Mouse (Mus musculus) liver, embryonic 16.5 days (tissue): ENCODE results near the gene Nr4a3. TPM values are rescaled to one million over a fixed set of nuclear protein-coding genes. Genes with fewer than 3 reads are reported as not detected.

ENCODE experiments used
- ATAC-seq: fragments of 200-750 bp; cut with Nextera tagmentation; 2 replicates; pipeline ENCODE4 v1.8.0; 2017; ENCODE audit warnings: low read depth, mild to moderate bottlenecking, moderate number of reproducible peaks, moderate library complexity
- H3K27ac ChIP-seq: fragments of 300-500 bp; sonication (generic); 2 replicates; pipeline ENCODE4 v1.5.1; 2014; ENCODE audit warnings: mild to moderate bottlenecking, low read length
- H3K27me3 ChIP-seq: fragments of 300-500 bp; sonication (generic); 2 replicates; pipeline ENCODE4 v1.6.1; 2014; ENCODE audit warnings: low read depth, low read length, mixed read lengths; ENCODE audit not compliant: control insufficient read depth, insufficient read depth
- H3K36me3 ChIP-seq: fragments of 300-500 bp; sonication (generic); 2 replicates; pipeline ENCODE4 v1.6.1; 2014; ENCODE audit warnings: mild to moderate bottlenecking; ENCODE audit not compliant: control insufficient read depth, insufficient read depth
- H3K4me1 ChIP-seq: fragments of 300-500 bp; sonication (generic); 2 replicates; pipeline ENCODE4 v1.6.1; 2014; ENCODE audit warnings: low read depth, low read length, mixed read lengths; ENCODE audit not compliant: control insufficient read depth
- H3K4me2 ChIP-seq: fragments of 300-500 bp; sonication (generic); 2 replicates; pipeline ENCODE4 v1.6.1; 2014; ENCODE audit warnings: low read depth, low read length, mixed read lengths
- H3K4me3 ChIP-seq: fragments of 300-500 bp; sonication (generic); 2 replicates; pipeline ENCODE4 v1.5.1; 2014; ENCODE audit warnings: low read depth, mild to moderate bottlenecking, low read length
- H3K9ac ChIP-seq: fragments of 300-500 bp; sonication (generic); 2 replicates; pipeline ENCODE4 v1.6.1; 2014; ENCODE audit warnings: low read depth, low read length
- H3K9me3 ChIP-seq: fragments of 300-500 bp; sonication (generic); replicated peaks from 2 replicates; pipeline ENCODE4 v1.6.1; 2016; ENCODE audit warnings: low read length; ENCODE audit not compliant: control insufficient read depth
- WGBS: fragments of 180-500 bp; shearing (Covaris S2); extraction: QIAGEN DNeasy Blood & Tissue Kit; methylation state at CpG from one replicate; pipeline ENCODE4 v1.1.7; 2014; ENCODE audit not compliant: insufficient replicate concordance; 5-methylcytosine and 5-hydroxymethylcytosine counted together
- polyA plus RNA-seq: library from polyadenylated mRNA; unstranded; fragments of >200 nt; fragmentation: Nextera tagmentation; extraction: Ambion mirVana; gene quantifications from 2 replicates; pipeline ENCODE4 v1.2.1, GENCODE M21; 2015

Nr4a3 gene
- polyA plus RNA-seq, 1 experiment from 2014 or later: not detected

- no peak for ATAC-seq
- no peaks in the 10 kb centered on the region for H3K27me3 ChIP-seq
- H3K9me3 ChIP-seq: no peaks in the 10 kb centered on the region
- H3K4me1 ChIP-seq: no peaks in the 10 kb centered on the region
- 35% methylated on average over 2 of the region's 2 CpGs for WGBS
- no peak overlapping the region for H3K4me2 ChIP-seq
- H3K9ac ChIP-seq: no peak overlapping the region
- no peak overlapping the region for H3K4me3 ChIP-seq
- H3K36me3 ChIP-seq: no peaks in the 10 kb centered on the region
- no peak overlapping the region for H3K27ac ChIP-seq
Measured at GRCm38 (mm10) chr4:48108591-48108990, 63.6 kb downstream of the Nr4a3 start.

DNA sequence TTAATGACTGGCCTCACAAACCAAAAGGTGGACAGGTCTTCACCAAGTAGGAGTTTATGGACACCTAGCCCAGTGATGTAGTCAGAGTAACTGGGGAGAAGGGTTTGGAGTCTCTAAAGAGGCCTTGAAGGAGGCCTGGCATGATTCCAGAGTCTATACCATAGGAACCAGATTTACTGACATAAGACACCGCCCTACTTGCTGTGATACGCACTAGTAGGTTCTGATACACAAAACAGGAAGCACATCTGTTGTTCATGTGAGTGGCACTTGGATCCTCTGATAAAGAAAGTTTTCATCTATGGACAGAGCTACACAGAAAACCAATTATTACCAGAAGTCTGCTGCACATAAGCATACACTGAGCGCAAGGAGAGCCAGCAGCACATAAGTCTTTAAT, 65.4 kb downstream of the Nr4a3 start:
- WGBS: 53% methylated on average over 3 of the region's 3 CpGs

GRCm38 (mm10) chr4:48116191-48116590, 71.2 kb downstream of the Nr4a3 start:
- H3K36me3 ChIP-seq: no peaks in the 10 kb centered on the region
- no peak overlapping the region for H3K27ac ChIP-seq
- H3K4me2 ChIP-seq: no peak overlapping the region
- WGBS: 39% methylated on average over 4 of the region's 4 CpGs
- H3K9me3 ChIP-seq: no peaks in the 10 kb centered on the region
- ATAC-seq: no peak
- H3K4me1 ChIP-seq: no peaks in the 10 kb centered on the region
- no peaks in the 10 kb centered on the region; the same call in 1 of the 2 replicates for H3K27me3 ChIP-seq
- H3K9ac ChIP-seq: no peak overlapping the region
- no peak overlapping the region for H3K4me3 ChIP-seq

More for the DNA sequence above, 65.4 kb downstream of the Nr4a3 start:
- no peak overlapping the region for H3K9ac ChIP-seq
- no peak overlapping the region for H3K4me2 ChIP-seq
- H3K9me3 ChIP-seq: no peaks in the 10 kb centered on the region
- ATAC-seq: no peak
- no peak overlapping the region for H3K4me3 ChIP-seq
- no peak overlapping the region for H3K27ac ChIP-seq
- H3K36me3 ChIP-seq: no peaks in the 10 kb centered on the region
- no peaks in the 10 kb centered on the region for H3K27me3 ChIP-seq
- no peaks in the 10 kb centered on the region for H3K4me1 ChIP-seq

DNA sequence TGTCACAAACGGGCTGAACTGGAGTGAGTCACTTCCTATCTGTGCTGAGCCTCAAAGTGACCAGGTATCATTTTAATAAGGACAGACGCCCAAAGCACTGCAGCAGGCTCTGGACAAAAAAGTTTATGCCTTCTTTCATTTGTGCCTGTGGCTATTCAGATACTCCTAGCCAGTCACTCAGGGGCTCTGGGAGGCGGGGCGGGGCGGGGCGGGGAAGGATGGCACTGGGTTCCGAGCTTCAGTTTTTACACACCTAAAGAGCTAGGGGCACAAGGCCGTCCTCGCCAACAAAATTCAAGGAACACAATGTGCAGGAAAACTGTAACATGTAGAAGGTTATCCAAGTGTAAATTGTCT, 79.4 kb downstream of the Nr4a3 start:
- no peak overlapping the region; the same call in 1 of the 2 replicates for H3K27ac ChIP-seq

DNA sequence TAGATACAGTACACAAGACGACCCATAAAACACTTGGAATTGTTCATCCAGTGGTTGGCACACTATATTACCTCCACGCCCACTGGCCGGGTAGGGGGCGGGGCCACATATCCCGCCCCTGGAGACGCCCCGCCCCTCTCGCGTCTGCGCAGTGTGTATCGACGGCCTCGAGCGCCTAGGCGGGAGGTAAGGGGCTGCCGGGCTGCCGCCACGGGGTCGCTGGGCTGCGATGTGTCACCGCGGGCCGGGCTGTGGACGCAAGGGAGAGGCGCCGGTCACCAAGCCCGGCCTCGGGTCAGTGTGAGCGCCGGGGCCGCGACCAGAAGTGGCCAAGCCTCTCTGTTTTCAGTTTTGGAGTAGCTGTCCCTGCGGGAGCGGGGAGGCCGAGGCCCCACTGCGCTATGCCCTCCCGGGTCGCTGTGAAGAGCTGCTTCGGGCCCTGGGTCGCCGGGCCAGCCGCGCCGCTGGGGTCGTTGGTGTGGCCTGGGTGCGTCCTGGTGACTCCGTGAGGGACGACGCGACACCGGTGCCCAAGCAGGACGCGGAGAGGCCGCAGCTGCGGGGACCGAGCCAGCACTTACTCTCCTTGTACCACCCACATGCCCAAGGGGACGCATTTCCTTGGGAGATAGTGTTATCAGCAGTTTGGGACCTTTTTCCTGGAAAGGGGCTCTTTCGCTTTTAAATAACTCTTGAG, 80.0 kb downstream of the Nr4a3 start, which contains the start of gene Stx17:
Gene Stx17, plus strand, starts transcription at position 143 of the 697 bp plus-strand sequence.
- Histone ChIP-seq H3K4me3 (peak within 1 kb of the TSS; percentile 80), H3K9me3 (no peaks in the 10 kb centered on the region), H3K4me2 (peak within 1 kb of the TSS; percentile 77), H3K4me1 (peaks cover 9% of the 10 kb centered on the region), H3K27me3 (peaks cover 2% of the 10 kb centered on the region), H3K9ac (peak within 1 kb of the TSS; percentile 85), H3K27ac (peak within 1 kb of the TSS; percentile 42; the same call in 1 of the 2 replicates), H3K36me3 (no peaks in the 10 kb centered on the region)
- under 1% methylated on average over 58 of the region's 58 CpGs for WGBS
- peak; percentile 99 for ATAC-seq

More for the DNA sequence above, 79.4 kb downstream of the Nr4a3 start:
- H3K4me2 ChIP-seq: peak overlapping the region; percentile 77
- H3K4me1 ChIP-seq: peaks cover 9% of the 10 kb centered on the region
- peak; percentile 85 for ATAC-seq
- H3K9me3 ChIP-seq: no peaks in the 10 kb centered on the region
- H3K36me3 ChIP-seq: no peaks in the 10 kb centered on the region
- WGBS: 4% methylated on average over 9 of the region's 9 CpGs
- peaks cover 2% of the 10 kb centered on the region for H3K27me3 ChIP-seq
- peak overlapping the region; percentile 80 for H3K4me3 ChIP-seq
- peak overlapping the region; percentile 85 for H3K9ac ChIP-seq

DNA sequence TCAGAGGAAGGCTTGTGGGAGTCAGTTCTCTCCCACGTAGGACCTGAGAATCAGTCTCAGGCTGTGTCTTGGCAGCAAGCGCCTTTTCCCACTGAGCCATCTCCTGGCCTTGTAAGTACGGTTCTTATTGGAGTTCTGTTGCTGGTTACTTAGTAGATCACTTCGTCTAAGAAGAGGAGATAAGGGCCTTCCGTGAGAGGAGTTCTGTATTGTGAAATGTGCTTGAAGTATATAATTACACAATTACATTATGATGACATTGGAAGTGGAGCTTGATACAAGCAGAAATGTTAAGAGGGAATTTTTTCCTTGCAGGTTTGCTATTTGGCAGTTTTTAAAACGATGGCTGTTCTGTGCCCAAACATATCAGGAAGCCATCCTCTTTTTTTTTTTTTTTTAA, 85.4 kb downstream of the Nr4a3 start:
- H3K4me3 ChIP-seq: no peak overlapping the region
- peaks cover 4% of the 10 kb centered on the region; the same call in 1 of the 2 replicates for H3K36me3 ChIP-seq
- no peaks in the 10 kb centered on the region for H3K27me3 ChIP-seq
- no peak overlapping the region for H3K4me2 ChIP-seq
- 69% methylated on average over 6 of the region's 6 CpGs for WGBS
- no peak overlapping the region for H3K9ac ChIP-seq
- no peak overlapping the region for H3K27ac ChIP-seq
- ATAC-seq: no peak
- no peaks in the 10 kb centered on the region for H3K9me3 ChIP-seq
- peaks cover 4% of the 10 kb centered on the region for H3K4me1 ChIP-seq

- ATAC-seq: no peak
- no peak overlapping the region for H3K27ac ChIP-seq
Measured at GRCm38 (mm10) chr4:48131606-48132005, 86.7 kb downstream of the Nr4a3 start.

DNA sequence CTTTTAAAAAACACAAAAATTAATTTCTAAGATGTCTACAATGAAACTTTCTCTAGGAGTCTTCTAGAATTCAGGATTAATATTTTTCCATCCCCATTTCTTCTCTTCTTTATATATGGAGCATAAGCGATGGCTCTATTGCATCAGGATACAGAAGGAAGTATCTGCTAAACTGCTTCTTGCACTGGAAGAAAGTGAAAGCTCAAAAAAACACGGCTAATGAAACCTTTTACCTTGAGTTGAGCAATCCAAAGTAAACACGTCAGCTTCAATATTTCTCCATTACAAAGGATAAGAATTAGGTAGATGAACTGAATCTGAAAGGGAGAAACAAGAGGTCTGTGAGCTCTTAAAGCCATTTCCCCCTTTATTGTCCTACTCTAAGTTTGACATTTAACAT, 87.8 kb downstream of the Nr4a3 start:
- H3K27ac ChIP-seq: no peak overlapping the region
- ATAC-seq: no peak
- no peak overlapping the region for H3K4me3 ChIP-seq
- H3K4me1 ChIP-seq: no peaks in the 10 kb centered on the region; the same call in 1 of the 2 replicates
- no peak overlapping the region for H3K4me2 ChIP-seq
- no peak overlapping the region for H3K9ac ChIP-seq
- no peaks in the 10 kb centered on the region for H3K9me3 ChIP-seq
- H3K36me3 ChIP-seq: peaks cover 4% of the 10 kb centered on the region; the same call in 1 of the 2 replicates
- WGBS: 58% methylated on average over 3 of the region's 3 CpGs
- no peaks in the 10 kb centered on the region for H3K27me3 ChIP-seq

More at GRCm38 (mm10) chr4:48131606-48132005, 86.7 kb downstream of the Nr4a3 start:
- Histone ChIP-seq H3K4me1 (no peaks in the 10 kb centered on the region; the same call in none of the 2 replicates), H3K4me3 (no peak overlapping the region), H3K27me3 (no peaks in the 10 kb centered on the region), H3K9ac (no peak overlapping the region), H3K36me3 (peaks cover 4% of the 10 kb centered on the region; the same call in 1 of the 2 replicates), H3K9me3 (no peaks in the 10 kb centered on the region), H3K4me2 (no peak overlapping the region)
- WGBS: 81% methylated on average over 9 of the region's 9 CpGs
